Mouse (Mus musculus) cerebellum, adult 2 months (tissue): Measurements from ENCODE around the gene E030018B13Rik. TPM values are rescaled to one million over a fixed set of nuclear protein-coding genes. Genes with fewer than 3 reads are reported as not detected.
A peak's percentile ranks its signal among the peaks of the same experiment; 100 is the strongest.

Source experiments
- DNase-seq, 2 experiments: peaks; one replicate each; pipeline ENCODE4 v3.0.0; 2021
- H3K27ac ChIP-seq: fragments of 200-500 bp; 2 replicates; pipeline ENCODE4 v1.5.1; 2012; ENCODE audit warnings: low read length, control low read depth, inconsistent platforms; ENCODE audit not compliant: insufficient read depth
- H3K27me3 ChIP-seq: fragments of 200-500 bp; 2 replicates; pipeline ENCODE4 v1.6.1; 2012; ENCODE audit warnings: inconsistent platforms, mild to moderate bottlenecking, low read length, moderate library complexity; ENCODE audit not compliant: control insufficient read depth, insufficient read depth
- H3K4me1 ChIP-seq: fragments of 200-500 bp; 2 replicates; pipeline ENCODE4 v1.6.1; 2011; ENCODE audit warnings: low read length; ENCODE audit not compliant: control insufficient read depth, insufficient read depth
- H3K4me3 ChIP-seq: fragments of 200-500 bp; replicated peaks from 2 replicates; pipeline ENCODE3; 2011; ENCODE audit warnings: mild to moderate bottlenecking, low read depth, low read length, control low read depth; ENCODE audit not compliant: insufficient read depth
- CTCF ChIP-seq: fragments of 200-500 bp; IDR thresholded peaks from 2 replicates; pipeline ENCODE4 v1.5.1; 2011; ENCODE audit warnings: low read depth, mild to moderate bottlenecking, control low read depth, low read length, moderate library complexity, borderline replicate concordance; ENCODE audit not compliant: insufficient read depth
- POLR2A ChIP-seq: fragments of 200-500 bp; IDR thresholded peaks from 2 replicates; pipeline ENCODE4 v1.6.1; 2011; ENCODE audit warnings: low read length, control low read depth, borderline replicate concordance; ENCODE audit not compliant: insufficient read depth
- whole genome bisulfite sequencing: fragments of 180-500 bp; shearing (Covaris S2); methylation state at CpG from one replicate; pipeline ENCODE4 v1.1.7; 2018; 5-methylcytosine and 5-hydroxymethylcytosine counted together
- polyA plus RNA-seq: library from polyadenylated mRNA; depleted of rRNA; stranded (reverse); fragments of >200 nt; gene quantifications from 2 replicates; pipeline ENCODE4 v1.2.3, GENCODE M21; 2012

The E030018B13Rik gene
- polyA plus RNA-seq, 1 experiment, result not detected

- WGBS, result 62% methylated on average over 3 of the region's 3 CpGs
- TF ChIP-seq CTCF (no peak), POLR2A (no peak)
Measured at GRCm38 (mm10) chr7:63932461-63932860, 15.8 kb downstream of the E030018B13Rik start.

GRCm38 (mm10) chr7:63933905-63934304, 17.2 kb downstream of the E030018B13Rik start:
- 38% methylated on average over 6 of the region's 6 CpGs for WGBS
- DNase-seq, result peak in 1 of 2 experiments; percentile 24
- Histone ChIP-seq H3K27ac (peak overlapping the region; percentile 16), H3K4me3 (no peak overlapping the region), H3K27me3 (no peaks in the 10 kb centered on the region), H3K4me1 (peaks cover 14% of the 10 kb centered on the region)
- no peak for TF ChIP-seq POLR2A
- no peak for TF ChIP-seq CTCF

More at GRCm38 (mm10) chr7:63932461-63932860, 15.8 kb downstream of the E030018B13Rik start:
- Histone ChIP-seq H3K4me3 (no peak overlapping the region), H3K4me1 (peaks cover 20% of the 10 kb centered on the region), H3K27ac (no peak overlapping the region), H3K27me3 (no peaks in the 10 kb centered on the region)
- DNase-seq, result no peak

- Histone ChIP-seq H3K4me1 (peaks cover 8% of the 10 kb centered on the region), H3K27me3 (no peaks in the 10 kb centered on the region), H3K4me3 (peak overlapping the region; percentile 84), H3K27ac (peak overlapping the region; percentile 96)
- DNase-seq, result peak; percentile 63 to 70
- TF ChIP-seq CTCF, result no peak
- TF ChIP-seq POLR2A, result no peak
- WGBS, result 0% methylated on average over 1 of the region's 1 CpGs
Measured at GRCm38 (mm10) chr7:63934530-63934929, 17.9 kb downstream of the E030018B13Rik start.

- no peak for TF ChIP-seq POLR2A
- TF ChIP-seq CTCF, result no peak
- Histone ChIP-seq H3K27me3 (no peaks in the 10 kb centered on the region), H3K27ac (peak overlapping the region; percentile 96), H3K4me3 (peak overlapping the region; percentile 84), H3K4me1 (peaks cover 8% of the 10 kb centered on the region)
- WGBS, result 5% methylated on average over 8 of the region's 8 CpGs
- DNase-seq, result no peak
Measured at GRCm38 (mm10) chr7:63935809-63936187, 19.1 kb downstream of the E030018B13Rik start.

GRCm38 (mm10) chr7:63936188-63936985, 19.7 kb downstream of the E030018B13Rik start:
- DNase-seq, result peak; percentile 86 to 87
- peak overlapping the region; percentile 84 for H3K4me3 ChIP-seq
- under 1% methylated on average over 34 of the region's 34 CpGs for WGBS
- no peaks in the 10 kb centered on the region for H3K27me3 ChIP-seq
- H3K4me1 ChIP-seq, result peaks cover 8% of the 10 kb centered on the region
- TF ChIP-seq CTCF (peak; percentile 49; the same call in 1 of the 2 replicates), POLR2A (no peak)
- peak overlapping the region; percentile 96 for H3K27ac ChIP-seq

- Histone ChIP-seq H3K27ac (peak overlapping the region; percentile 63), H3K4me1 (peaks cover 8% of the 10 kb centered on the region), H3K4me3 (peak overlapping the region; percentile 84), H3K27me3 (no peaks in the 10 kb centered on the region)
- WGBS, result under 1% methylated on average over 11 of the region's 11 CpGs
- TF ChIP-seq CTCF (no peak), POLR2A (no peak)
- no peak for DNase-seq
Measured at GRCm38 (mm10) chr7:63936986-63937235, 20.3 kb downstream of the E030018B13Rik start.

- DNase-seq, result peak; percentile 84 to 85
- TF ChIP-seq POLR2A (peak; percentile 52; the same call in 1 of the 2 replicates), CTCF (no peak)
- H3K4me3 ChIP-seq, result peak overlapping the region; percentile 84
- peak overlapping the region; percentile 96 for H3K27ac ChIP-seq
- H3K27me3 ChIP-seq, result no peaks in the 10 kb centered on the region
- peaks cover 8% of the 10 kb centered on the region for H3K4me1 ChIP-seq
- WGBS, result under 1% methylated on average over 78 of the region's 88 CpGs
Measured at GRCm38 (mm10) chr7:63937236-63938065, 20.8 kb downstream of the E030018B13Rik start.
